Mouse (Mus musculus) intestine, postnatal 0 days (tissue): ENCODE results near the gene Nkapd1. TPM values are rescaled to one million over a fixed set of nuclear protein-coding genes. Genes with fewer than 3 reads are reported as not detected.
A peak's percentile ranks its signal among the peaks of the same experiment; 100 is the strongest.

ENCODE experiments used
- ATAC-seq: fragments of 200-750 bp; cut with Nextera tagmentation; 2 replicates; pipeline ENCODE4 v1.8.0; 2017; ENCODE audit warnings: mild to moderate bottlenecking, moderate TSS enrichment, moderate library complexity
- H3K27ac ChIP-seq: fragments of 300-500 bp; sonication (generic); 2 replicates; pipeline ENCODE4 v1.5.1; 2014; ENCODE audit warnings: mild to moderate bottlenecking, low read depth, low read length, moderate library complexity
- H3K27me3 ChIP-seq: fragments of 300-500 bp; sonication (generic); replicated peaks from 2 replicates; pipeline ENCODE4 v1.6.1; 2014; ENCODE audit warnings: low read length, mixed read lengths; ENCODE audit not compliant: control insufficient read depth, insufficient read depth
- H3K36me3 ChIP-seq: fragments of 300-500 bp; sonication (generic); 2 replicates; pipeline ENCODE4 v1.6.1; 2014; ENCODE audit warnings: mild to moderate bottlenecking, moderate library complexity; ENCODE audit not compliant: control insufficient read depth, insufficient read depth
- H3K4me1 ChIP-seq: fragments of 300-500 bp; sonication (generic); replicated peaks from 2 replicates; pipeline ENCODE4 v1.6.1; 2014; ENCODE audit warnings: antibody characterized with exemption, low read length, mixed read lengths; ENCODE audit not compliant: control insufficient read depth, insufficient read depth
- H3K4me2 ChIP-seq: fragments of 300-500 bp; sonication (generic); replicated peaks from 2 replicates; pipeline ENCODE4 v1.6.1; 2014; ENCODE audit warnings: low read depth, mild to moderate bottlenecking, moderate library complexity
- H3K4me3 ChIP-seq: fragments of 300-500 bp; sonication (generic); 2 replicates; pipeline ENCODE4 v1.5.1; 2014; ENCODE audit warnings: low read depth, low read length
- H3K9ac ChIP-seq: fragments of 300-500 bp; sonication (generic); 2 replicates; pipeline ENCODE4 v1.6.1; 2014; ENCODE audit warnings: mild to moderate bottlenecking, low read depth, low read length
- H3K9me3 ChIP-seq: fragments of 300-500 bp; sonication (generic); 2 replicates; pipeline ENCODE4 v1.6.1; 2016; ENCODE audit warnings: mixed run types; ENCODE audit not compliant: control insufficient read depth
- CTCF ChIP-seq: sonication (generic); IDR thresholded peaks from 2 replicates; pipeline ENCODE4 v1.5.1; 2016; ENCODE audit warnings: low read depth, mild to moderate bottlenecking, control low read depth, antibody characterized with exemption, moderate library complexity
- WGBS: fragments of 180-500 bp; shearing (Covaris S2); extraction: QIAGEN DNeasy Blood & Tissue Kit; methylation state at CpG from one replicate; pipeline ENCODE4 v1.1.7; 2014; 5-methylcytosine and 5-hydroxymethylcytosine counted together
- polyA plus RNA-seq: library from polyadenylated mRNA; unstranded; fragments of >200 nt; fragmentation: Nextera tagmentation; extraction: Ambion mirVana; gene quantifications from 2 replicates; pipeline ENCODE4 v1.2.1, GENCODE M21; 2015

Nkapd1 gene
- polyA plus RNA-seq, 1 experiment from 2014 or later: 14.6 TPM

DNA sequence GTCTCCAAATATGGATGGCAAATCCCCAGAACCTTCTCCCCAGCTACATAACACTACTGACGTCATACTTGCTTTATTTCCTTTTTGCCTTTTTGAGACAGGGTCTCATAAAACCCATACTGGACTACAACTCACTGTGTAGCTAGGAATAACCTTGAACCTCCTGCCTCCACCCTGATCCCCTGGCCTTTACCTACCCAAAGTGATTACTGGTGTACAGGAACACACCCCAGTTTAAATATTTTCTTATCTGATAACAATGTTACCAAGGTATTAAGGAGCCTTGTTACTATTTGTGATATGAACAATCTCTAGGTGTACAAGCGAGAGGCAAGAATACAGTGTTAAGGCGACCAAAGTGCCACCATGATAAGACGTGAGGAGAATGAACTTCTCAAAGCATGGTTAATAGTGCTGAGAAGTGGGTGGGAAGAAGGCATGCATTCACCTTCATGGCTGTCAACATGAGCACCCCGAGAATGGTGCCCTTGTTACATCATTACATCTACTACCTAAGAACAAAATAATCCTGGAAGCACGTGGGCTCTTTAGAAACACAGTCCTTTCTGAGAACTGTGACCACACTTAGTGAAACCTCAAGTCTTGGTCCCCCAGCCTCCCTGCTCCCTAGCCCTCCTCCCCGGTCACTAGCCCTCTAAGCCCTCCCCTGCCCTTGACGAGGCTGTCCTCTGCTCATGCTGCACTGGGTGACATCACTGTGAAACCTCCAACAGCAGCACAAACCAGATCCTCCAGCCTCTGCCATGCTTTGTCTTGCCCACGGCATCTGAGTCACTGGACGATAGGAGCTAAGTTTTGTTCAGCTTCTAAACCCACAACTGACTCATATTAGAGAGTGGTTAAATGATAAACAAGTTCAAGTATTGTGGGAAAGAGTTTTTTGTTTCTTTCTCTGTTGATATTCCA lies 47.4 kb downstream of the Nkapd1 start:
- H3K4me1 ChIP-seq: no peaks in the 10 kb centered on the region; the same call in 1 of the 2 replicates
- ATAC-seq: no peak
- WGBS: 49% methylated on average over 10 of the region's 10 CpGs
- H3K36me3 ChIP-seq: no peaks in the 10 kb centered on the region
- TF ChIP-seq CTCF: no peak
- no peak overlapping the region for H3K4me2 ChIP-seq
- no peaks in the 10 kb centered on the region for H3K9me3 ChIP-seq
- H3K9ac ChIP-seq: no peak overlapping the region
- no peak overlapping the region for H3K4me3 ChIP-seq
- no peak overlapping the region for H3K27ac ChIP-seq
- no peaks in the 10 kb centered on the region for H3K27me3 ChIP-seq

- Histone ChIP-seq H3K27ac (no peak overlapping the region), H3K4me3 (no peak overlapping the region), H3K4me1 (no peaks in the 10 kb centered on the region; the same call in 1 of the 2 replicates), H3K9me3 (no peaks in the 10 kb centered on the region), H3K36me3 (no peaks in the 10 kb centered on the region), H3K9ac (no peak overlapping the region), H3K4me2 (no peak overlapping the region), H3K27me3 (no peaks in the 10 kb centered on the region)
- 89% methylated on average over 2 of the region's 2 CpGs for WGBS
- no peak for ATAC-seq
- TF ChIP-seq CTCF: no peak
These were observed 49.4 kb downstream of the Nkapd1 start for GRCm38 (mm10) chr9:50567881-50568280.

- WGBS: 73% methylated on average over 4 of the region's 4 CpGs
These were observed 49.9 kb downstream of the Nkapd1 start for GRCm38 (mm10) chr9:50567372-50567771.

GRCm38 (mm10) chr9:50565940-50566339 lies 51.3 kb downstream of the Nkapd1 start:
- no peak for TF ChIP-seq CTCF
- Histone ChIP-seq H3K4me1 (no peaks in the 10 kb centered on the region; the same call in 1 of the 2 replicates), H3K9me3 (no peaks in the 10 kb centered on the region), H3K9ac (no peak overlapping the region), H3K4me3 (no peak overlapping the region), H3K36me3 (no peaks in the 10 kb centered on the region), H3K27ac (no peak overlapping the region), H3K27me3 (no peaks in the 10 kb centered on the region), H3K4me2 (peak overlapping the region; percentile 35)
- 34% methylated on average over 4 of the region's 4 CpGs for WGBS
- ATAC-seq: no peak

More at GRCm38 (mm10) chr9:50567372-50567771, 49.9 kb downstream of the Nkapd1 start:
- Histone ChIP-seq H3K27ac (no peak overlapping the region), H3K9ac (no peak overlapping the region), H3K4me2 (no peak overlapping the region), H3K4me3 (no peak overlapping the region), H3K27me3 (no peaks in the 10 kb centered on the region), H3K36me3 (no peaks in the 10 kb centered on the region), H3K9me3 (no peaks in the 10 kb centered on the region), H3K4me1 (no peaks in the 10 kb centered on the region; the same call in 1 of the 2 replicates)
- no peak for ATAC-seq
- no peak for TF ChIP-seq CTCF

DNA sequence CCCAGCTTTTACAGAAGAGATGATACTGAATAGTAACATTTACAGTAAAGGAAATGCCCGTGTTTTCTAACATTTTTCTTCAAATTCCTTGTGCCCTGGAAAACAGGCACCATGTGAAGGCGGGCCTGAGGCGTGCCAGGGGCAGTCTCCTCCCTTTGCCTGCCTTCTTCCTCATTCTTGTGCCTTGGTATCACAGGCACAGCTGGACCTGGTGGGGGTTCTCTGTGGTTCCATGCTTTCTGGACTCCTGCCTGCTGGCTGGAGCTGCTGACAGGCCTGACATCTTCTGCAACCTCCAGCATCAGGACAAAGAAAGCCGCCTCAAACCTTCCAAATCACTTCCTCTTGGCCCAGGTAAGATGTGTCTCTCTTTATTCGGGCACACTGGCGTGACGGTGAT lies 52.1 kb downstream of the Nkapd1 start:
- ATAC-seq: no peak
- Histone ChIP-seq H3K4me1 (no peaks in the 10 kb centered on the region; the same call in 1 of the 2 replicates), H3K9ac (no peak overlapping the region), H3K36me3 (no peaks in the 10 kb centered on the region), H3K9me3 (no peaks in the 10 kb centered on the region), H3K27ac (no peak overlapping the region), H3K27me3 (no peaks in the 10 kb centered on the region), H3K4me3 (no peak overlapping the region), H3K4me2 (0 out of 2 replicates have a peak overlapping the region, but pooled peaks have one; percentile 30)
- 75% methylated on average over 7 of the region's 7 CpGs for WGBS
- no peak for TF ChIP-seq CTCF

DNA sequence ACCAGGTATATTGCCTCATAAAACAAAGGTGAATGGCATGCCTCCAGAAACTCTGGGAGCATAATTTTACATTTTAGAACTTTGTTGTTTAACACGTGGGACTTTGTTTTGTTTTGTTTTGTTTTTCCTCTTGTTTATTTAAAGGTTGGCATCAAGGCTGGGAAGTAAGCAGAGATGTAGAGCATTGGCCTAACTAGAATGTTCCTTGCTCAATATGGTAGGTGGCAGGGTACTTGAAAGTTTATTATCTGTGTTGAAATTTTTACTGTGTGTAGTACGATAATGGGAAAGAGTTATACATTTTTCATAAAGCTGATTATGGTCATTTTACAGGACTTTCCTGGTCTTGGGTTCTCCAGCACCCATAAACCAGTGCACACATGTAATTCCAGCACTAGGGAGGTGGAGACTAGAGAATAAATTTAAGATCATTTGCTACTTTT lies 55.3 kb downstream of the Nkapd1 start:
- H3K4me2 ChIP-seq: no peak overlapping the region

More for the DNA sequence above, 55.3 kb downstream of the Nkapd1 start:
- H3K9ac ChIP-seq: no peak overlapping the region
- no peaks in the 10 kb centered on the region for H3K4me1 ChIP-seq
- no peak overlapping the region for H3K4me3 ChIP-seq
- peak; percentile 79 for ATAC-seq
- H3K27ac ChIP-seq: no peak overlapping the region
- WGBS: 45% methylated on average over 2 of the region's 2 CpGs
- TF ChIP-seq CTCF: no peak
- no peaks in the 10 kb centered on the region for H3K27me3 ChIP-seq
- H3K9me3 ChIP-seq: no peaks in the 10 kb centered on the region
- H3K36me3 ChIP-seq: no peaks in the 10 kb centered on the region
